Mouse (Mus musculus): ENCODE measurements around the gene Trpm1. TPM values are rescaled to one million over a fixed set of nuclear protein-coding genes. Genes with fewer than 3 reads are reported as not detected.

The Trpm1 gene
- polyA plus RNA-seq, 1 experiment from 2014 or later, result 0.14 TPM

DNA sequence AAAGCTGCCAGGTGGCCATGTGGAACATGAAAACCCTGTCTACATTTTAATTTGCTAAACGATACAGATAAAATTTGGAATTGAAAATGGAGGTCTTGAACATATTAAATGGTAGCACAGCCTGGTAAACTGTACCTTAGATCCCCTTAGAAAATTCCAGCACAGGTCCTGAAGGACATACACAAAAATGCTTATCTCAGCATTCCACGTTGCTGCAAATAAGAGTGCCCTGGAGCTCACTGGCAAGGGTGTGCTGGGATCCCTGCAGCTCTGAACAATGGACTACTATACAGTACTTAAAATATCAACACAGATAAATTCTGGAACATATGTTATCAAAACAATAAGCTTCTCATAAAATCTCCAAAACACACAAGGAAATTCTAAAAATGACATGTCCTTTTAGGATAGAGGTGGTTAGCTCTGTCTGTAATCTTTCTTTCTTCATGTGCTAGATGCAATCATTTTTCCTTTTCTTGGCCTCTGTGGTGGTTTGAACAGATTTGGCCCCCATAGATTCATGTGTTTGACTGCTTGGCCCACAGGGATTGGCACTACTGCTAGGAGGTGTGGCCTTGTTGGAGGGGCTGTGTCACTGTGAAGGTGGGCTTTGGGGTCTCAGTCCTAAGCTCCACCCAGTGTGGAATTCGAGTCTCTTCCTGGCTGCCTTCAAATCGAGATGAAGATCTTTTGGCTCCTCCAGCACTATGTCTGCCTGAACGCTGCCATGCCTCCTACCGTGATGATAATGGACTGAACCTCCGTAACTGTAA is 3.5 kb downstream of the Trpm1 start:
- no peak for ATAC-seq (ENCODE audit: low FRiP score, low read depth)
- H3K4me3 ChIP-seq, result no peak overlapping the region
- no peak overlapping the region for H3K4me2 ChIP-seq
- no peak overlapping the region for H3K27ac ChIP-seq (replicated peaks)
- no peaks in the 10 kb centered on the region for H3K27me3 ChIP-seq
- H3K9ac ChIP-seq, result no peak overlapping the region
- peaks cover 24% of the 10 kb centered on the region for H3K4me1 ChIP-seq (replicated peaks)
- H3K9me3 ChIP-seq, result no peaks in the 10 kb centered on the region
- no peaks in the 10 kb centered on the region for H3K36me3 ChIP-seq
- WGBS, result 62% methylated on average over 7 of the region's 7 CpGs

DNA sequence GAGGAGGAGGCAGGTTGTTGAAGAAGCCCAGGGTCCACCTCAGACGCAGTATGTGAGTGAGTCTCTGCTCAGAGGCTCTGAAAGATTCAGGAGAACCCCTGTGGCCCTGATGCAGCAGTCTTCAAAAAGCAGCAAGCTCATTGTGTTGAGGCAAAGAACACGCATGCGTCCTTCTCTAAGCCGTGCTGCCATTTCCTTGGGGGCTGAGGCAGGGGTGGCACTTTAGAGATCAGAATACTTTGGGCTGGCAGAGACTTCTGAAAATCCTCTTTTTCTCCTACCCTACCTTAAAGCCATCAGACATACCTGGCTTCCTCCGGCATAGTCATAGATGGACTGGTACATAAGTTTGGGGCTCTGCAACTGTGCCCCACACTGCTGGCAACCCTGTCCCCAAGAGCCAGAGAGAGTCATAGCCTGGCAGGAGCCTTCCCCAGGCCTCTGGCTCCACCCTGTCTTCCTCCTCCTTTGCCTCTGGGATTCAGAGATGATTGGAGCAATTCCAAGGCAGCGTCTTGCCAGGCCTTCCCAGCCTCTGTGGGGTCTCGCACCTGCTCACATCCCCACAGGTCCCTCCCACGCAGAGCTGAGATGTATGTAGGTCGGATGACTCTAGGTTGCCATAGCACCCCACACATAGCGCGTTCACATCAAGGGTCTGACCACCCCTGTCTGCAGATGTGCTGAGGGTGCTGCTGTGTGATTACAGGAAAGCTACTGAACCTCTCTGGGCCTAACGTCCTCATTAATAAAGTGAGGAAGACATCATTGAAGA is 4.8 kb downstream of the Trpm1 start:
- Histone ChIP-seq H3K4me2 (no peak overlapping the region), H3K9ac (no peak overlapping the region), H3K4me1 (replicated peaks) (peaks cover 24% of the 10 kb centered on the region), H3K9me3 (no peaks in the 10 kb centered on the region), H3K27me3 (no peaks in the 10 kb centered on the region), H3K36me3 (no peaks in the 10 kb centered on the region), H3K27ac (replicated peaks) (no peak overlapping the region), H3K4me3 (no peak overlapping the region)
- ATAC-seq (ENCODE audit: low FRiP score, low read depth), result no peak
- WGBS, result 62% methylated on average over 12 of the region's 12 CpGs

DNA sequence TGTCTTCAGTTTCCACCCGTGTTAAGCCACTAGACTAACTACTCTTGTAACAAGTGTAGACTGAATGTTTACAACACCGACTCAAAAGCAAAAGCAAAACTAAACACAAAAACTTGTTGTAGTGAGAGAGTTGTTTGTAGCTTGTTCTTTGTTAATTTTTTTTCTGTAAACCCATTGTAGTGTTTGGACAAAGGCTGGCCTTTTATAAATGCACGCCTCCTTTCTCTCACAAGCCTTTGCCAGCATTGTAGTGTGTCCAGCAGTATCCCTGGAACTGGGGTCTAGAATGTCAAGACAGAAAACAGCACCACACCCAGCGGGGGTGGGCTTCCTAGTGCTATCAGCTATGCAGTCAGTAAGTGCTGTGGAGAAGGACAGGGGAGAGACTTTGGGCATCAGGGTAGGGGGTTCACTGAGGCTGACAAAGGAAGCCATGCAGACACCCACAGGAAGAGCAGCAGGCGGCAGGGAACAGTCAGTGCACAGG is 5.5 kb downstream of the Trpm1 start:
- H3K9me3 ChIP-seq, result no peaks in the 10 kb centered on the region
- no peak overlapping the region for H3K9ac ChIP-seq
- peaks cover 24% of the 10 kb centered on the region for H3K4me1 ChIP-seq (replicated peaks)
- no peaks in the 10 kb centered on the region for H3K27me3 ChIP-seq
- no peaks in the 10 kb centered on the region for H3K36me3 ChIP-seq
- H3K27ac ChIP-seq (replicated peaks), result no peak overlapping the region
- no peak overlapping the region for H3K4me2 ChIP-seq
- no peak overlapping the region for H3K4me3 ChIP-seq
- 42% methylated on average over 5 of the region's 5 CpGs for WGBS
- no peak for ATAC-seq (ENCODE audit: low FRiP score, low read depth)

DNA sequence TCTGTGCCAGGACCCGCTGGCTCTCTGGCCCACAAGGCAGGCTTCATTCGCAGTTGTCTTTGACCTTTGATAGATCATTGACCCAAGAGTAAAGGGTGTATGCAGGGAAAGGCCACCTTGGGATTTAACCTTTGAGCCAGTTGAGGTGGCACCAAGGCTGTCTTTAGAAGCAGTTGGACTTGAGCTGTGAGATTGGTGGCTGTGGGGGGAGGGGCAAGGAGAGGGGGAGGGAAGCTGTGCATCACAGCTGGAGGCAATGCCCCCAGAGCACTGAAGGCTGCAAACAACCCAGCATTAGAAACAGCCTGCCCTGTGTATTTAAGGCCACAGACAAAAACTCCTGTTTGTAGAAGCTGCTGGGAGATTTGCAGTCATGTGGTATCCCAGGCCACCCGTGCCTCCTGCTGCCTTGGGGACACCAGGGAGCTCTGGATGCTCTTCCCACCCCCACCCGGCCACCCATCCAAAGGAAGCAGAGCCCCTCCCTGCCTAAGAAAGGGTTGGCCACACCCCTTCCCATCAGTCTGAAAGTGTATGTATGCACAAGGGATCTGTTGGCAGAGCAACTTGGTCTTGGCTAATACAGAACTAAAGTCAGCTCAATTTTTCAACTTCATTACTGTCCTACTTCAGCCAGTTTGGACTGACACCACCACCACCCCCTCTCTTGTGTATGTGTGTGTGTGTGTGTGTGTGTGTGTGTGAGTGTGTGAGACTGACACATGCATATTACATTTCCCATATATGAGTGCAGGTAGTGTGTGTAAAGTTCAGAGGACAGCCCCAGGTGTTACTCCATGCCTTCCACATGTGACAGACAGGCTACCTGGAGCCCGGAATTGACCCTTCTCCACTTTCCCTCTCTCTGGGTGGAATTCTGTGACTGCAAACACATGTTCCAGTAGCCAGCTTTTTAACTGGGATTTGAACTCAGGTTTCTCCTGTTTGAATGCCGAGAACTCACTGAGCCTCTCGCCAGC is 6.3 kb downstream of the Trpm1 start:
- H3K27me3 ChIP-seq, result no peaks in the 10 kb centered on the region
- ATAC-seq (ENCODE audit: low FRiP score, low read depth), result peak; percentile 24; the same call in 1 of the 2 replicates
- no peak overlapping the region for H3K4me3 ChIP-seq
- H3K9me3 ChIP-seq, result no peaks in the 10 kb centered on the region
- H3K4me2 ChIP-seq, result no peak overlapping the region
- no peak overlapping the region for H3K27ac ChIP-seq (replicated peaks)
- H3K4me1 ChIP-seq (replicated peaks), result peaks cover 24% of the 10 kb centered on the region
- no peaks in the 10 kb centered on the region for H3K36me3 ChIP-seq
- WGBS, result 52% methylated on average over 7 of the region's 7 CpGs
- H3K9ac ChIP-seq, result no peak overlapping the region

DNA sequence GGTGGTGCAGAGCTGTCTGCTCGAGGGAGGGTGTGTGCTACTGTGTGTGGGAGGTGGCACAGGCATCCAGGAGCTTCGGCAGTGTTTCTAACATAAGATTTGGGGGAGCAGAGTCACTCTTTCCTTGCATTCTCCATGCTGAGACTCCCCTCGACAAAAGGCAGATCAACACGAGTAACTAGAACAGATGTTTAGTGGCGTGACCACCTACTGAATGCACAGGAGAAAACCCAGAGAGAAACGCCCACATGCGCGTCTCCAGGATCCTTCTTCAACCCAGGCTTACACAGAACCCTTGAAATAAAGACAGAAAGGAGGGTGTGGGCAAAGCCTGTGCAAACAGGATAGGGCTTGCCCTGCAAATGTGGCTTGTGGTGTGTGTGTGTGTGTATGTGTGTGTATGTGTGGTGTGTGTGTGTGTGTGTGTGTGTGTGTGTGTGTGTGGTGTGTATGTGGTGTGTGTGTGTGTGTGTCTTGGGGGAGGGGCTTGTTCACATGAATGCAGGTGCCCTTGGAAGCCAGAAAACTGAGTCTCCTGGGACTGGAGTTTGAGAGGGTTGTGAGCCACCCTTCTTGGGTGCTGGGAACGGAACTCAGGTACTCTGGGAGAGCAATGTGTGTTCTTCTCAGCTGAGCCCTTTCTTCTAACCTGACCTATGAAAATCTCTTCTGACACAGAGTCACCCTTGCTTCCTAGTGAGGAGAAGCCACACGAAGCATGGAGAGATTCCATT is 7.3 kb downstream of the Trpm1 start:
- no peak overlapping the region for H3K4me3 ChIP-seq
- no peaks in the 10 kb centered on the region for H3K9me3 ChIP-seq
- WGBS, result 66% methylated on average over 10 of the region's 10 CpGs
- no peaks in the 10 kb centered on the region for H3K27me3 ChIP-seq
- H3K36me3 ChIP-seq, result no peaks in the 10 kb centered on the region
- no peak overlapping the region for H3K9ac ChIP-seq
- ATAC-seq (ENCODE audit: low FRiP score, low read depth), result no peak
- H3K27ac ChIP-seq (replicated peaks), result no peak overlapping the region
- no peak overlapping the region for H3K4me2 ChIP-seq
- peaks cover 15% of the 10 kb centered on the region for H3K4me1 ChIP-seq (replicated peaks)

DNA sequence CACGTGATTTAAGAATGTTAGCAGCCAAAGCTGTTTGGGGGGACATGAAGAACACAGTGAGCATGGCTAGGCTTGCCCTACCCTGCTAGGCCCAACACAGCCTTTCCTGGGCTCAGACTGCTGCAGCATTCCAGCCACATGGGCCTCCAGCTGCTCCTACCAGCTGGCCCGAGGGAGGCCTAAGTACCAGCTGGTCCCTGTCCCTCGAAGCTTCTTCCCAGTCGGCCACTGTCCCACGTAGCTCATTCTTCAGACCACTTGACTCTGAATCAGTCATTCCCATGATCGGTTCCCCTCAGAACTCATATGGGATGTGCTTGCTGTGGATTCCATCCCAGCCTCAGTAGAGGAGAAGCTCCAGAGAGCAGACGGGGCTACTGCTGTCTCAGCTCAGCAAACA is 8.4 kb downstream of the Trpm1 start:
- Histone ChIP-seq H3K4me1 (replicated peaks) (peaks cover 9% of the 10 kb centered on the region; the same call in 1 of the 2 replicates), H3K9me3 (no peaks in the 10 kb centered on the region), H3K27ac (replicated peaks) (no peak overlapping the region), H3K4me2 (no peak overlapping the region), H3K27me3 (no peaks in the 10 kb centered on the region), H3K36me3 (no peaks in the 10 kb centered on the region), H3K4me3 (no peak overlapping the region), H3K9ac (no peak overlapping the region)
- 47% methylated on average over 7 of the region's 7 CpGs for WGBS
- ATAC-seq (ENCODE audit: low FRiP score, low read depth), result no peak

DNA sequence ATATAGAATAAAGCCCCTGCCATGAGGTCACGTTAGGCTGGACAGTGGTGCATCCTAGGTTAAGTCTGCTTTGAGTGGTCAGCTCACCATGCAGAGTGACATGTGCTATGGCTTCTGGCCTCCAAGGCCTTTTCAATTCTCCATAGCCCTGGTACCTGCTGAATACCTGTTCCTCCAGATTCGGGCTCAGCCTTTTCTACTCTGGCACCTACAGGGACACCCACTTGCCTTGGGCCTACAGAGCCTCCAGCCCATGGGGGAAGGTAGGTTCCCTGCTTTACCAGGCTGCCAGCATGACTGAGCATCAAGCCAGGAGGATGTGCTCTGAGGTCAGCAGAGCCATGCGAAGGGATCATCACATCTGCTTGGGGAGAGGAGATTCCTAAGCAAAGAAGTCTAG is 9.5 kb downstream of the Trpm1 start:
- no peaks in the 10 kb centered on the region for H3K9me3 ChIP-seq
- no peak overlapping the region for H3K4me3 ChIP-seq
- no peak overlapping the region for H3K4me2 ChIP-seq
- H3K36me3 ChIP-seq, result no peaks in the 10 kb centered on the region
- WGBS, result 87% methylated on average over 3 of the region's 3 CpGs
- no peak for ATAC-seq (ENCODE audit: low FRiP score, low read depth)
- no peak overlapping the region for H3K9ac ChIP-seq
- H3K27me3 ChIP-seq, result no peaks in the 10 kb centered on the region
- H3K27ac ChIP-seq (replicated peaks), result no peak overlapping the region
- peaks cover 9% of the 10 kb centered on the region; the same call in 1 of the 2 replicates for H3K4me1 ChIP-seq (replicated peaks)

DNA sequence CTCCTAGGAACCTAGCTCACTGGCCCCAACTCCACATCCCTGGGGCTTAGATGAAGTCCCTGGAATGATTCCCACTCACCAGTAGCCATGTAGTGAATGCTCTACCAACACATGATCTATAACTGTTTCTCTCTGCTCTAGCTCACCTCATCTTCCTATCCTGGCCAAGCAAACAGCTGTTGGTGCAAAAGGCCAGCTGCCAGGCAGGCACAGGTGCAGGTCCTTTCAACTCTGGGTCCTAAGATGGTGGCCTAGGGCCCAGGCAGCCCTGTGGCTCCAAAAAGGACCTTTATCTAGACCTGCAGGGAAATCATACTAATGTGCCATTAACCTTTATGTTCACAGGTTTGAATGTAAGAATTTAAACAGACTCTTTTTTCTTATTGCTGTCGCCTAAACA is 10.3 kb downstream of the Trpm1 start:
- Histone ChIP-seq H3K4me2 (no peak overlapping the region), H3K4me1 (replicated peaks) (0 out of 2 replicates have a peak, but pooled peaks cover 3% of the 10 kb centered on the region), H3K9me3 (no peaks in the 10 kb centered on the region), H3K27me3 (no peaks in the 10 kb centered on the region), H3K27ac (replicated peaks) (no peak overlapping the region), H3K4me3 (no peak overlapping the region), H3K36me3 (no peaks in the 10 kb centered on the region), H3K9ac (no peak overlapping the region)
- WGBS, result 89% methylated on average over 1 of the region's 1 CpGs
- no peak for ATAC-seq (ENCODE audit: low FRiP score, low read depth)

DNA sequence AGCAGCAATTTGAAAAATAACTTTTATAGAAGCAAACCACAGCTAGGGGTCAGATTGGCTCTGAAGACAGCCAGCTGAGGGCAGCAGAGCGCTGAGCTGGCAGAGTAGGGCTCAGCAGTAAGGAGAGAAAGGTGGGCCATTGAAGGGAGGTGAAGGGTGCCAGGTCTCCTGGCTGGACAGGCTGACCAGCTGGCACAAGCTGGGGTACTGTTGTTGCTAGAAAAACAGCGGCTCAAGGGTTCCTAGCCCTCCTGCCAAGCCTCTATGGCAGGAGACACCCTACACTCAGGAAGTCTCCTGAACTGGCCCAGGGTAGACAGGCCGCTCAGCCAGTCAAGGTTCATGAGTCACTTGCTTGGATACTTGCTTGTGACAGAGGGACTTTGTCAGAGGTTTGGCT is 11.4 kb downstream of the Trpm1 start:
- H3K4me2 ChIP-seq, result no peak overlapping the region
- no peaks in the 10 kb centered on the region for H3K27me3 ChIP-seq
- H3K9ac ChIP-seq, result no peak overlapping the region
- no peaks in the 10 kb centered on the region for H3K9me3 ChIP-seq
- 76% methylated on average over 3 of the region's 3 CpGs for WGBS
- H3K4me1 ChIP-seq (replicated peaks), result 0 out of 2 replicates have a peak, but pooled peaks cover 3% of the 10 kb centered on the region
- no peak overlapping the region for H3K27ac ChIP-seq (replicated peaks)
- H3K4me3 ChIP-seq, result no peak overlapping the region
- peak; percentile 69 for ATAC-seq (ENCODE audit: low FRiP score, low read depth)
- H3K36me3 ChIP-seq, result no peaks in the 10 kb centered on the region

DNA sequence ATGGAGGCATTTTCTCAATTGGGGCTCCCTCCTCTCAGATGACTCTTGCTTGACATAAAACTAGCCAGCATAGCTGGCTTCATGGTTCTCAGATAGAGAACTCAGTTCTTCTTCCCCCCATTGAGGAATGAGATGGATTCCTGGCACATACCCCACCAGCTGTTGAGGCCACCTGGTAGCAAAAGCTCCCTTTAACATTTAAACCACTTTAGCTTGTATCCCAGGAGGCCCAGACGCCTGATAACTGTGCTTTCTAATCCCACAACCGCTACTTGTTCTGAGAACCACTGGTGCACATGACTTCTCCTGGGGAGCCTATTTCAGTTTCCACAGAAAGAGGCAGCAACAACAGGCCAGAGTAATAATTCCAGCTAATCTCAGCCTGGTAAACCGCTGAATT is 12.4 kb downstream of the Trpm1 start:
- Histone ChIP-seq H3K9ac (no peak overlapping the region), H3K27me3 (no peaks in the 10 kb centered on the region), H3K4me1 (replicated peaks) (0 out of 2 replicates have a peak, but pooled peaks cover 3% of the 10 kb centered on the region), H3K4me2 (no peak overlapping the region), H3K36me3 (no peaks in the 10 kb centered on the region), H3K9me3 (no peaks in the 10 kb centered on the region), H3K4me3 (no peak overlapping the region), H3K27ac (replicated peaks) (no peak overlapping the region)
- 68% methylated on average over 3 of the region's 3 CpGs for WGBS
- no peak for ATAC-seq (ENCODE audit: low FRiP score, low read depth)

DNA sequence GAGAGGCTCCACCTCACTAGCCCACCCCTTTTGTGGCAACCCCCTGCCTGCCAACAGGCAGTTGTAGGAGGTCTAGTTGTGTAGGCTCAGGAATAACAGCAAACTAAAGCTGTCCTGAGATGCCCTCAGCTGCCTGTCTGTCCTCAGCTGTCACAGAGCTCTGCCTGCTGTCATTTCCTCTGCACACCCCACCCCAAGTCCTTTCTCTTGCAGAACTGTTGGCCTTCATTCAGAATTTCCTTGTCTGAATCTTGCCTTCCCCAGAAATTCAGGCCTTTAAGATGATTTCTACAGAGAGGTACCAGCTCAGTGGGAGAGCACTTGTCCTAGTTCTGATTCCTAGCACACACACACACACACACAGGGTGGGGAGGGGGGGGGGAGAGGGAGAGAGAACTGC is 13.1 kb downstream of the Trpm1 start:
- no peak overlapping the region for H3K27ac ChIP-seq (replicated peaks)
- H3K4me3 ChIP-seq, result no peak overlapping the region
- ATAC-seq (ENCODE audit: low FRiP score, low read depth), result no peak
- 0 out of 2 replicates have a peak, but pooled peaks cover 3% of the 10 kb centered on the region for H3K4me1 ChIP-seq (replicated peaks)
- no peak overlapping the region for H3K4me2 ChIP-seq
- H3K36me3 ChIP-seq, result no peaks in the 10 kb centered on the region
- H3K9me3 ChIP-seq, result no peaks in the 10 kb centered on the region
- H3K9ac ChIP-seq, result no peak overlapping the region
- no peaks in the 10 kb centered on the region for H3K27me3 ChIP-seq
